Mouse (Mus musculus): ENCODE measurements at regions not wholly inside any gene's neighbourhood (a gene's known extent, or its start where the extent isn't known, plus 50 kb on each side); places are given as distances from the start of the nearest gene placed in this dataset.

DNA sequence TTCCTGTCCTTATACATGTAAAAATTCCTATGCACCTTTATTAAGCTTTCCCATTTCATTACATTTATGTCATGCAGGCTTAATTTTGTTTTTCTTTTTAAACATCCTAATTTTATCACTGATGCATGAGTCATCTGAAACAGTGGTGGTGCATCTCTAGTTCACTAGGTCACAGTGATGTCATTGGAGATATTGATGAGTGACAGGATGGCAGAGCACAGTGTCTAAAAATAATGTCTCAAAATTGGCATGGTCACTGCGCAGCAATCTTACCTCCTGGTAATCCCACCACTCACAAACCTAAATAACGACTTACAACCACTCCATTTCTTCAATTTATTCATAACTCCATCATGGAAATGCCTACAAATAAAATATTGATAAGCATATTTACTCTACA lies 280.9 kb upstream of the Tmem229a start:
- H3K9ac ChIP-seq = no peak overlapping the region
- no peak overlapping the region for H3K27ac ChIP-seq
- H3K4me1 ChIP-seq = no peaks in the 10 kb centered on the region
- no peaks in the 10 kb centered on the region for H3K9me3 ChIP-seq (replicated peaks)
- H3K27me3 ChIP-seq = no peaks in the 10 kb centered on the region
- 85% methylated on average over 2 of the region's 2 CpGs for WGBS
- ATAC-seq (replicated peaks; ENCODE audit: low FRiP score) = no peak
- no peak overlapping the region for H3K4me3 ChIP-seq (replicated peaks)
- no peak overlapping the region for H3K4me2 ChIP-seq
- no peaks in the 10 kb centered on the region for H3K36me3 ChIP-seq

DNA sequence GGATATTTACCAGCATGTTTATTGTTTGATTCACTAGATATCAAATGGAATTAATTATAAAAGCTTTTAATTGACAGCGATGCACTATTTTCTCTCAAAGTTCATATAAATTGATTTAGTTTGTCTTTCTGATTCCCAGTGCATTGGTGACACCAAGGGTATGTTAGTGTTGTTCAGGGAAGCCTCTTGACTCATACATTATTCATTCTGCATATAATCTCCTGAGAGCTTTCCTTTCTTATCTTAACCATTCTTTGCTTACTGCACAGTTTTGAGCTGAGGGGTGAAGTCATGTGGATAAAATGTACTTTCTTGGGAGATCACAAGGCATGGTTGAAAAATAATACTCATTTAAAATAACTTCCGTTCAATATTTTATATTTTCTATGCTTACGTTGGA lies 280.5 kb upstream of the Tmem229a start:
- Histone ChIP-seq H3K27ac (no peak overlapping the region), H3K4me2 (no peak overlapping the region), H3K27me3 (no peaks in the 10 kb centered on the region), H3K4me3 (replicated peaks) (no peak overlapping the region), H3K9me3 (replicated peaks) (no peaks in the 10 kb centered on the region), H3K4me1 (no peaks in the 10 kb centered on the region), H3K36me3 (no peaks in the 10 kb centered on the region), H3K9ac (no peak overlapping the region)
- WGBS = 85% methylated on average over 3 of the region's 3 CpGs
- no peak for ATAC-seq (replicated peaks; ENCODE audit: low FRiP score)

Data from kidney, embryonic 15.5 days (tissue).